Mouse (Mus musculus) naive thymus-derived CD4-positive, alpha-beta T cell, adult 2 months (primary cell): Measurements from ENCODE around the gene Tbata.

Source experiments
- DNase-seq: peaks from one replicate; pipeline ENCODE4 v3.0.0-alpha.2; 2011; ENCODE audit warnings: low read depth

Gene Tbata

DNA sequence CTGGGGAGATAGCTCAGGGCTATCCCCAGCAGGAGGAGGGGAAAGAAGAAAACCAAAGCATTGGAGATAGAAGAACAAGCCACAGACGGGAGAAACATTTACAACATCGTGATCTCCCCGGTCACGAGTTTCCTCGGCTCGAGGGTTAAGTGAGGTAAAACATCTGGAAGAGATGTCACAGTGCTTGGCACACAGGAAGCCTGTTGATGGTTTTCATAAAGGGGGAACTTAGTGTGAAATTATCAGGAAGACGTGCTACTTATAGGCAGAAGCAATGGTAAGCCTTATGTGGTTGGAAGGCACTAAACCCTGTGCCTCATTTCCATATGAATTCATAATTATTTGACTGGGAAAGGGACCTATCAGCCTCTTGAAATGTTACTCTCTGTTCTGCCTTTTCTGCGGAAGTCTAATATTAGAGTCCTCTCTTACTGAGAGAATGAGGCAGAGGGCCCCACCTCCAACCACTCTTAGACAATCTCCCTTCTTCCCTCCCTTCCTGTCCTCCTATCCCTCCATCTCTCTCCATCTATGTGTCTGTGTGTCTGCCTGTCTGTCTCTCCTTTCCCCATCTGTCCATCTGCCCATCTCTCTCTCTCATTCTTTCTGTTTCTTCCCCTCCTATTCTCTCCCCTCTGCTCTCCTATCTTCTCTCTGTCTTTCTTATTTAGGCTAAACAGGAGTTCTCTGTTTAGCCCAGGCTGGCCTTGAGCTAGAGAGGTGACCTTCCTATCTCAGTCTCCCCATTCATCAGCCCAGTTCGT is 4.2 kb upstream of the Tbata start:
- no peak for DNase-seq

DNA sequence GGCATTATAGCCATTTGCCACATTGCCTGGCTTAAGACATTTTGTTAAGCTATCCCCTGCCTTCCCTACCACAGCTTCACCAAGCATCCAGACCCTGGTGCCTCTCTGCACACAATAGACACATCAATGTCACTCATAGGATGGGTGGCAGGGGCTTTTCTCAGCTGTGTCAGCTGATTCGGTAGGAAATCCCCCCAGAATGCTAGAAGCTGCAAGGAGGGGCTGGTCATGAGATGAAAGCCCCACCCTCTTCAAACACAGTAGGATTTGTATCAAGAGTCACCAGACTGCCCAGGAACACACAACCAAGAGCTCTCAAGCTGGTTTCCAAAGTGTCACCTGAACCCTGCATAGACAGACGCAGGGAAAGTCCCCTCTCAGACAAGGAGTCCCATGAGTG is 3.4 kb upstream of the Tbata start:
- no peak for DNase-seq

DNA sequence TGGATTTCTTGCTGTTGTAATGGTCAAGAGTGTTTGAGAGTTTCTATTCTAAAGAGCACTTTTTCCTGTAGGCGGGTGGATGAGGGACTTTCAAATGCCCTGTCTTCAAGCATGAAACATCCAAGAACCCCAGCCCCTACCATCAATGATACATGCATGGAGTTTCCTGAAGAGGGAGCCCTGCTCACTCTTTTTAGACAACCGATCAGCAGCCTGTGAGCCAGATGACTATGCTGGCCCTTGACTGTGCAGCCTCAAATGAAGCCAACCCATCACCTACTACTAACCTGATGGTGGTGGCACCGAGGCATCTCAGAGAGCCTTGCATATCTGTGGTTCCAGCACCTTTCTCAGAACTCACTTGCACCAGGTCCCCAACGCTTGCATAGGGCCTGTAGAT is 742 bp downstream of the Tbata start:
- DNase-seq: no peak

DNA sequence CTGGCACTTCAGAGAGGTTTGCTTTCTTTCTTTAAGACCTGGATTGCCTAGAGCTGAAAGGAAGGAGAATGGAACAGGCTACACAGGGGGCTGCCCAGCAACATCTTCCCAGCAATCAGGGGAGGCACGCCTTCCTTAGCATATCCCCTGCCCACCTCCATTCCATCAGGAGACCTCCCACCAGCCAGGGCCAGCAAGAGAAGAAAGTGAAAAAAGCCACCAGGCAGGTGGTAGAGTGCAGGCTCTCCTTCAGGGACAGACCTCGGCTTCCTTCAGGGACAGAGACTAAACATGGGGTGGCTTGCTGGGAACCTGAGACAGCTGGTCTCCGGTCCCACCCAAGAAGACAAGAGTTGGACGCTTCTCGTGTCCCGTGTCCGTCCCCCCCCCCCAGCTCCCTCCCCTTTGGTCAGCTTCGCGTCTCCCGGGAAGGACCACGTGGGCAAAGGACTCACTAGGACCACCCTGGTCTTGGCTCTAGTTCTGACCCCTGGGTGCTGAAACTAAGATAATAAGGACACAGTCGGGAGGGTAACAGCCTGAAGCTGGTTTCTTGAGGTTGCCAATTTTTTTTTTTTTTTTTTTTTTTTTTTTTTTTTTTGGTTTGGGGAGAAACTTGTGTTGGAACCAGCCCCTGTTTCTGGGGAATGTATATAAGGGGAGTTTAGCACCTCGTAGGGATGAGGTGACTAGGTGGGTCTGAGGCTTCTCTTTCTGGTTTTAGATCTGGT is 3.1 kb downstream of the Tbata start:
- DNase-seq: no peak

DNA sequence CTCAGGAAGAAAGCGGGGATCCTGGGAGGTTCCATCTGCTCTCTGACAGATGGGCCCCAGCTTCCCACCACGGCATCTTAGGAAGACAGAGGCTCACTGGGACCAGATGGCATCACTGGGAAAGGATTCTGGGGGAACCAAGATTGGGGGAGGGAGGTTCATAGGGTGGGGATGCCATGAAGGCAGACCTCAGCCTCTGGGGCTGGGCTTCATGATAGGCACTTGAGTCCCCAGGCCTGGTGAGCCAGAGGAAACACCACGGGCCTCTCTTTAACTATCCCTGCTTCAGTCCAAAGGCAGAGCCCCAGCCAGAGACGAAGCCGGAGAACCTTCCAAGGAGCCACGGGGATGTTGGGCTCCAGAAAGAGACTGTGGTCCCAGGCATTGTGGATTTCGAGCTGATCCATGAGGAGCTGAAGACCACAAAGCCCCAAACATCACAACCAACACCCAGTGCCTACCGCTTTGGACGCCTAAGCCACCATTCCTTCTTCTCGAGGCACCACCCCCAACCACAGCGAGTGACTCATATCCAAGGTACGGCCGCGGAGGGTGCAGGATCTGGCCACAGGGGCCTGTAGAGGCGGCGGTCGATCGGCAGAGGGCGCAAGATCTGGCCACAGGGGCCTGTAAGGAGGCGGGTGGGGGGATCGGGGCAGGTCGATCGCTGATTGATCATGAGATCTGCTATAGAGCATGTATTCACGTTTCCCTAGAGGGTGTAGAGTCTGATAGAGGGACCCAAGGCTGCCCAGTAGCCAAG is 3.9 kb downstream of the Tbata start:
- peak; percentile 25 for DNase-seq

DNA sequence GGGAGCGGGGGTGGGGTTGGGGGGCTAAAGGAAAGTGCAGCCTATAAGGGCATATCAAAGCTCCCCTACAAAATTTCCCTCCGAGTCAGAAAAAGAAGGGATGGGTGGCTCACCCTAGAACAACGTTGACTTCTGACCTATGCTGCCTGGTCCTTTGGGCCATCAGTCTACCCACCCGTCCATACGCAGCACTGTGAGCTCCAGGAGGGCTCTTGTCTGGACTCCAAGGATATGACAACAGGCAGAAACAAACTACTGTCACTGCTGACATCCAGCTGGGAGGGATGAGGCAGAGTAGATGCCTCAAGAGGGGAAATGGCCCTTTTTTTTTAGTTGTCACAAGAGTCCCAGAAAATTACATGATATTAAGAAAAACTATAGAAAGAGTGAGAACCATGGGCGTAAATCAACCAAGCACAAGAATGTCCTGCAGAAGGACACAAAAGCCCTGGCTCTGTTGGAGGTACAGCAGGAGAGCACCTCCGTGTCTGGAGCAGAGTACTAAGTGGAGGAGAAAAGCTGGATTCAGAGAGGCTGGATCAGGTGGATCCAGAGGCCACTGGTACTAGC is 4.6 kb downstream of the Tbata start:
- DNase-seq: no peak

DNA sequence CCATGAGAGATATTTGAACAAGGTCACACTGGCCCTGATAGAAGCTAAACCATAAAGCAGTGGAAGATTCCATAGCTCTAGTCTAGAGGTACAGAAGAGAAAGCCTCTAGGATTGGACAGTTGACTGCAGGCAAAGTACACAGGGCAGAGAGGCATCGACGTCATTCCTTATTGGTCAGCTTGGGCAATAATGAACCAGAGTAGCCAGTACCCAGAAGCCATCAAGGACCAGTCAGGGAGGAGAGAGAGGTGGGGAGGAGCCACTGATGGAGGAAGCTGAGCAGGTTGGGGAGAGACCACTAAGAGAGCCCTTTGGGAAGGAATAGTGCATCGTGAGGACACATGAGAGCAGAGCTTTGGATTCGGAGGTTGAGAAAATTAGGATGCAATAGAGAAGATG is 6.0 kb downstream of the Tbata start:
- no peak for DNase-seq

DNA sequence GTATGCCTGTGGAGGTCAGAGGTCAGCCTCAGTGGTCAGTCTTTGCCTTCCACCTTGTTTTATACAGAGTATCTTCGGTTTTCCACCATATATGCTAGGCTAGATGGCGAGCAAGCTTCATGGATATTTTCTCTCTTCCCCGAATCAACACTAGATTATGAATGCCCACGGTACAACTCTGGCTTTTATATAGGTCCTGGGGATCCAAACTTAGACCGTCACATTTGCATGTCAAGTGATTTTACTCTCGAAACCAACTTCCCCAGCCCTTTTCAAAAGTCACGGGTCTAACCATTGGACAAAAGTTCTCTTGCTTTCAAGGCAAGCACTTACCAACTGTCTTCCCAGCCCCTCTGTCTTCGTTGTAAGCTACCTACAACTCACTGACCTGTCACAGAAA is 6.9 kb downstream of the Tbata start:
- DNase-seq: no peak

DNA sequence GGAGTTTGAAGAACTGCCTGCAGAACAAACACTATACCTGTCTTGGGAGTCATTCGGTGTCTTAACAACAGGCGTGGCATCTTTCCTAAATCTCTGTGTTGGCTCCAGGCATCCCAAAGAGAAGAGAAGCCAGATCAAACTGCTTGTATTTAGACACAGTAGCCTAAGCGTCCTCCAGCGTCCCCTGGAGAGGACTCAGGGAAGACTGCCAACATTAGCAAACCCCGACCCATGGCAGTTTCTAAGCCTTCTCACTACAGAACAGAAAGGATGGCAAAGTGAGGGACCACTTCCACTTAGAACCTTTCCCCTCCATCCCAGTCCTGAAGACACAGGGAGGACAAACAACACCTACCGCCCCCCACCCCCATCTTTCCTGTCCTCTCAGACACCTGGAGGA is 8.2 kb downstream of the Tbata start:
- no peak for DNase-seq

DNA sequence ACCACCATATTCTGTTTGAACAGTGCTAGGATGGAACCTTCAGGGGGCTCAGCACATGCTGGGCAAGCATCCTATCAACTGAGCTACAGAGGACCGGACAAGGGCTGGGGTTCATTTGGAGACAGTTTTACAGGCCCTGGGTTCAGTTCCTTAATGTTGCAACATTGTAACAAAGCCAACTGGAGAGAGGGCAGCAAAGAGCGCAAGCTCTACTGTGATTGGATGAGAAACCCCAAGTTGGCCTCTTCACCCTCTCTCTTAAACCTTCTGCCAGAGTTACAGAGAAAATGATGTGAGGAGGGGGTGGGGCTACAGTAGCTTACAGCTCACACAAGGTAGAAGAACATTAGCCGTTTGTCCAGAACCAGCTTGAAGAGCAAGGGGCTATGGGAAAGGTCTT is 15.2 kb downstream of the Tbata start:
- no peak for DNase-seq

DNA sequence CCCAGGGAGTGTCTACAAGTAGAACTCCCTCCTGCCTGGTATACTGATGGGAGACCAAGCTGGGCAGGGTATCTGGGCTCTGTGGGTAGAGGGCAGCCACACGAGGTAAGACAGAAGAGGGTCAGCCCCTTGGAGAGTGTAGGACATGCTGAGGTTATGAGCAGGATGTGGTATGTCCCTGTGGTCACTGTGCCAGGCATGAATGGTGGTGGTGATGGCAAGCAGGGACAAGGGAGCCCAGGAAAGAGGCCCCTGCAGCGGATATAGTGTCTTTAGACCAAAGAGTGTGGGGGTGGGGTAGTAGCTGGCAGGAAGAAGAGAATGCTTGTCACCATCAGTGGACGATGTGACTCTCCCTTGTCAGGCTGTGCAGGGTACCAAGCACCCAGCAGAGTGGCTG is 16.3 kb downstream of the Tbata start:
- DNase-seq: no peak

DNA sequence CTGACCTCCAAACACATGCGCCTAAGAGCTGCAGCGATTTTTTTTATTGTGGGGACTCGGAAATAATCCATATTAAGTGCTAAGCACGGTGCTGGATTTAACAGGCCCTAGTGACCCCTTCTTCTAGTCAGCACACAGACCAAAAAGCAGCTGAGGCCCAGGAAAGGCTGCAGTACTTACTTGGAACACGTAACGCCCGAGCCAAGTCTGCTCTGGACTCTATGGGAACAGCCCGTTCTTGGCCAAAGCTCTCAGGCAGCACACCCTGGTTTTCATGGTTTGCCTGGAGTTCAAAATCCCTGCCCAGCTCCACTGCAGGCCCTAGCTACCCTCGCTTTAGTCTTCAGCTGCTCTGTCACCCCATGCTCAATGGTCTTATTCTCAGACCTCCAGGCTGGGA is 22.9 kb downstream of the Tbata start:
- DNase-seq: no peak

DNA sequence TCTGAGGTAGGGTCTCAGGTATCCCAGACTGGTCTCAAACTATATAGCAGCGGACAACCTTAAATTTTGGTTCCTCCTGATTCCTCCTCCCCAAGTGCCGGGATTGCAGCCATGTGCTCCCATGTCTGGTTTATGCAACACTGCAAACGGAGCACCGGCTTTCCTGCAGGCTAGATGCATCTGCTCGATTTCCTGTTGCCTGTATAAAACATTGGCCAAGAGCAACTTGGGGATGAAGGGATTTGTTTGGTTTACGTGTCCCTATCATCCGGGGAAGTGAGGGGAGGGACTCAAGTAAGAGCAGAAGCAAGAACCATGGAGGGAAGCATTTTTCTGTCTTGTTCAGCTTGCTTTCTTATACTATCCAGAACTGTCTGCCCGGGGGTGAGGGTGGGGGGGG is 23.5 kb downstream of the Tbata start:
- no peak for DNase-seq

DNA sequence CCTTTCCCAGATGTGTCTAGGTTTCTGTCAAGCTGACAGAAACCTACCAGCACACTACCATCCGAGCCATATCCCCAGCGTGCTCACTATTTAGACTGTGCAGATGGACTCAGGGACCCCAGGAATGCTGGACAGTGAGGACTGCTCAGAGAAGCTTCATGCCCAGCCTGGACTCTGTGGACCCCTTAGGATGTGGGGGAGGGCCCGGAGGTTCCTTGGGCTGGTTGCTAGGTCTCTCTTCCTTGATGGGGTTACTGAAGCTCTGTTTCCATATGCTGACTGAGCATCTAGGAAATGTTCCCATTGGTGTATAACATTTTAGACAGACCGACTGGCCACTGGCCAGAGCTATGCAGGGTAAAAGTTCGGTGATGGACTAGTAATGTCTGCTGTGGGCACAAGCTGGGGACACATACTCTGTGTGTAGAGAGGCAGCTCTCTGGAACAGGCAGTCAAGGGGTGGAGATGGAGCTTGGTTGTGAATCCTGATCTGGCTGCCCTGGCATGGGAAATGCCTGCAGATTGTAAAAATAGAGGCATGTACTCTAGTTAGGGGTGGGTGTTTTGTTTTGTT is 24.1 kb downstream of the Tbata start:
- DNase-seq: no peak

DNA sequence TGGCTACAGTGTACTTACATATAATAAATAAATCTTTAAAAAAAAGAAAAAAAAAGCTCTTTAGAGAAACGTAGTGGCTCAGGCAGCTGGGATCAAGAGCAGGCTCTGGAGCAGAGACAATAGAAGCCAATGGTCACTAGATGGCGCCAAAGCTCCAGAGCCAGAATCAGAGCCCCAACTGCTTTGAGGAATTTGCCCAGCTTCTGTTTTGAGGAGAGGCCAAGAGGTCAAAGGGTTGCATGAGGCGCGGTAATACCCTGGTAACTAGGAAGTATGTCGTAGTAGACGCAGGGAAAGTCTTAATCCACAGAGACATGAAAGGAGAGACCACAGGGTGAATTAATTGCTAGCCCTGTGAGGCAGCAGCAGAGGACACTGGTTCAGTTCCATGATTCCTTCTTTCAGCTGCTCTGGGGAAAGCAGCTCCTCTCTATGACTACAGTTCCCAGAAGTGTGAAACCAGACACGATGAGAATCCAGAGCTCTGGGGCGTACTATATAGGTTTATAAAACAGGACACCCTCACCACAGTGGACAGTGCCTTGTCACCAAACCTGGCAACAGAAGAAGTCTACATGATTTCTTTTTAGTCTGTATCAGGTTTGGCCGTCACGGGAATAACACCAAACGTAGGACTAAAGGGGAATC is 27.9 kb downstream of the Tbata start:
- peak; percentile 86 for DNase-seq

DNA sequence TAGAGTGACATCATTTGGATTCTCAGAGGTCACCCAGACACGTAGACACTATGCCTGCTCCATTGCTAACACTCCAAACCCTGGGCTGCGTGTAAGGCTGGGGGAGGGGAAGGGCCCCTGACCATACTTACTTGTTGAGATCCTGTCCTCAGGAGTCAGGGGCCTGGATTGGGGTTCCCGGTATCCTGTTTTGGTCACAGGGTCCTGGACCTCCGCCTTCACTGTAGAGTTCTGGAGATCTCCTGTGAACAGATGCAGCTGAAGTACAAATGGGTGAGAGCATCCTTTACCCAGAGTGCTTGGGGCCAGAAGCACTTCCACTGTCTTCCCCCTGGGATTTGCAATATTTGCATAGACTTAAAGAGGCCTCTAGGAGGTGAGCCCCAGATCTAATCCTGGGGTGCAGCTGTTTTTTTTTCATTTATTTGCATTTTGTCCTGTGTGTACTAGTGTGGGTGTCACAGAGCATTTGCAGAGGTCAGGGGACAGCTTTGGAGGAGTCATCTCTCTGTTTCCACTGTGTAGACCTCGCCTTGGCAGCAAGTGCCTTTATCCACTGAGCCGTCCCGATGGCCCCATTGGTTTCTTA is 28.6 kb downstream of the Tbata start:
- DNase-seq: no peak

DNA sequence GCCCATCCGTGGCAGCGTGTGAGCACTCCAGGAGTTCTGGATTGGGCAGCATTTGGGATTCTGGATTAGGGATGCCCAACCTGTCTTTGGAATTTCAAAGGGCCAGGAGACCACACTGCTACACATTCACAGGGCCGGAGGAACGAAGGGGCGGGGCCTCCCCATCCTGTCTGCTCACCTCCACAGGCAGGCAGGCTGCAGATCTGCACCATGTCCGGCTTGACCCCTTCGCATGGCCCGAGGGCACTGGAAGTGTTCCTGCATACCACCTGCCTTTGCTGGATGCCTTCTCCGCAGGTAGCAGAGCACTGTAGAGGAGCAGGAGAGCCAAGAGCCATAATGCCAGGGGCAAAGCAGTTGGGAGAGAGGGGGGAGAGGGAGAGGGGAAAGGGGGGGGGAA is 29.2 kb downstream of the Tbata start:
- DNase-seq: no peak

DNA sequence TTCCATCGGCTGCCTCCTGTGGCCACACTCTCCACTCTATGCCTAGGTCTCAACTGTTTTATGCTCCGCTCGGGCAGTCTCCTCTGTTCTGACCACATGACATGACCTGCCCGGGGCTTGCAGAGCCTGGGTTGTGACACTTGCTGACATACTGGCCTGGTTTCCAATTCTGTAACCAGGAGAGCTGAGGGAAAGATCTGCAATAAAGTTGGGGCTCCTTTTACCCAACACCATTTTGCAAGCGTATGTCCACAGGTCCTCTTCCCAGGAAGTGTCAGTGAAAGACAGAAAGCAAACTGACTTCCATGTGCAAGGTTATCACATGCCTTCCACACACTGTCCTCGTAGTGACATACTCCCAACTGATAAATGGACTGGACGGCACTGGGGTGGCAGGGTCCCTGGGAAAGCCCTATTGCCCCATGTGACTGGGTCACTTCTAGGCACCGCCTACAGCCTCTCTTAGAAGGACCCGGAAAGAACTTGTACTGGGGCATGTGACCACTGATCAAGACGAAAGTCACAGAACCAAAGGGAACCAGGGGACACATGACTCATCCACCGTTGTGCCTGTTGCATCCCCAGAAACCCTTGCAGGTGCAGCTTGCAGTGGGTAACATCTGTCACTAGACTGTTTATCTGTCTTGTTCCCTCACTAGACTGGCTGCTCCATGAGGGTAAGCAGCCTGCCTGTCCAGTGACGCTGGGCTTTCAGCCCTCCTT is 30.0 kb downstream of the Tbata start:
- no peak for DNase-seq

DNA sequence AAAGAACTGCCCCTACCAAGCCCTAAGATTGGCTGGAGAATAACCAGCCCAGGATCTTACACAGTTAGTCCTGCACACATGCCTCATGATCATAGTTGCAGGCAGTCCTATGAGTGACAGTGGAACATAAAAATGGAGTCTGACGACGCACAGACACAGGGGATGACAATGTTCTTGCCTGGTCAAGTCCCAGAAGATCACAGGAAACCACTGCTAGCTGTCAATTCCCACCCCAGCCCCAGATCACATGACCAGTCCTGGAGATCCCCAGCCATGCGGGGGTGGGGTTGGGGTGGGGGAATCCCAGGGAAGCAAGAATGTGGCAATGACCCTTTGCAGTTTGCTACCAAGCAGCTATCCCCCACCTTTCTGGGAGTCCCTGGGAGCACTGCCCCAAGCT is 32.2 kb downstream of the Tbata start:
- DNase-seq: no peak

DNA sequence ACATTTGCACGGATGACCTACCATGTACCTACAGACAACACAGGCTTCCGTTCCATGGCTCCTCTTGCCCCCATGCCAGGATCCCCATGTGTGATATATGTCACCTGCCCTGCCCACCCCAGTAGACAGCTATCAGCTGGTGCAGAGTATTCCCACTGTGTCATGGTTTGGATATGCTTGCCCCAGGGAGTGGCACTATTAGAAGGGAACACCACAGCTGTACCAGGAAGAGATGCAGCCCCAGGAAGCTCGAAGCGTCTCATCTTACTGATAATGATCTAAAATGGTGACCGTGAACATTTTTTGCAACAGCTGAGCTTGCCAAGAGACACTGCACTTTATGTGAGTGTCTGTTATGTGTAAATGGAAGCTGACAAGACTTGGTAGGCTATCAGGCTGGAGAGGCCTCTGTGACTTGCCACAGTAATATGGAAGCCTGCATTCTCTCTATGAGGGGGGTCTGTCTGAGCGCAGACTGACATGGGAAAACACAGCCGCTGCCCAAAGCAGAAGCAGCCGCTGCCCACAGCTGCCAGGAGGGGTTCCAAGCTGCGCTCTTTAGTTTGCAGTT is 36.4 kb downstream of the Tbata start:
- no peak for DNase-seq
